Mouse (Mus musculus) stomach, postnatal 0 days (tissue): Measurements from ENCODE around the gene Tmbim6. TPM values are rescaled to one million over a fixed set of nuclear protein-coding genes. Genes with fewer than 3 reads are reported as not detected.

Experiments used
- ATAC-seq: fragments of 200-750 bp; cut with Nextera tagmentation; 2 replicates; pipeline ENCODE4 v1.8.0; 2017; ENCODE audit not compliant: low FRiP score, low TSS enrichment
- DNase-seq: peaks from one replicate; pipeline ENCODE4 v3.0.0-alpha.2; 2016; ENCODE audit warnings: low spot score
- H3K27ac ChIP-seq: fragments of 300-500 bp; sonication (generic); replicated peaks from 2 replicates; pipeline ENCODE4 v1.5.1; 2014; ENCODE audit warnings: mild to moderate bottlenecking, control low read depth
- H3K27me3 ChIP-seq: fragments of 300-500 bp; sonication (generic); 2 replicates; pipeline ENCODE4 v1.6.1; 2014; ENCODE audit warnings: low read length; ENCODE audit not compliant: control insufficient read depth, insufficient read depth
- H3K36me3 ChIP-seq: fragments of 300-500 bp; sonication (generic); 2 replicates; pipeline ENCODE4 v1.6.1; 2014; ENCODE audit warnings: low read length, mixed read lengths; ENCODE audit not compliant: control insufficient read depth, insufficient read depth
- H3K4me1 ChIP-seq: fragments of 300-500 bp; sonication (generic); replicated peaks from 2 replicates; pipeline ENCODE4 v1.6.1; 2014; ENCODE audit warnings: antibody characterized with exemption; ENCODE audit not compliant: control insufficient read depth, insufficient read depth
- H3K4me2 ChIP-seq: fragments of 300-500 bp; sonication (generic); replicated peaks from 2 replicates; pipeline ENCODE4 v1.6.1; 2014; ENCODE audit warnings: low read depth, mild to moderate bottlenecking, control low read depth, moderate library complexity
- H3K4me3 ChIP-seq: fragments of 300-500 bp; sonication (generic); 2 replicates; pipeline ENCODE4 v1.5.1; 2014; ENCODE audit warnings: low read depth, low read length, control low read depth
- H3K9ac ChIP-seq: fragments of 300-500 bp; sonication (generic); 2 replicates; pipeline ENCODE4 v1.6.1; 2014; ENCODE audit warnings: mild to moderate bottlenecking, low read length, control low read depth, mixed read lengths
- H3K9me3 ChIP-seq: fragments of 300-500 bp; sonication (generic); 2 replicates; pipeline ENCODE4 v1.6.1; 2016; ENCODE audit warnings: low read length; ENCODE audit not compliant: control insufficient read depth
- CTCF ChIP-seq: IDR thresholded peaks from 2 replicates; pipeline ENCODE4 v1.5.1; 2016; ENCODE audit warnings: antibody characterized with exemption, low read depth, mild to moderate bottlenecking, moderate library complexity
- EP300 ChIP-seq: optimal IDR thresholded peaks from 2 replicates; pipeline ENCODE3; 2016; ENCODE audit warnings: antibody characterized with exemption
- WGBS: fragments of 180-500 bp; shearing (Covaris S2); extraction: QIAGEN DNeasy Blood & Tissue Kit; methylation state at CpG from one replicate; pipeline ENCODE4 v1.1.7; 2014; 5-methylcytosine and 5-hydroxymethylcytosine counted together
- polyA plus RNA-seq: library from polyadenylated mRNA; unstranded; fragments of >200 nt; fragmentation: Nextera tagmentation; extraction: Ambion mirVana; gene quantifications from 2 replicates; pipeline ENCODE4 v1.2.1, GENCODE M21; 2015

Gene Tmbim6
- polyA plus RNA-seq, 1 experiment from 2014 or later: 469 TPM

DNA sequence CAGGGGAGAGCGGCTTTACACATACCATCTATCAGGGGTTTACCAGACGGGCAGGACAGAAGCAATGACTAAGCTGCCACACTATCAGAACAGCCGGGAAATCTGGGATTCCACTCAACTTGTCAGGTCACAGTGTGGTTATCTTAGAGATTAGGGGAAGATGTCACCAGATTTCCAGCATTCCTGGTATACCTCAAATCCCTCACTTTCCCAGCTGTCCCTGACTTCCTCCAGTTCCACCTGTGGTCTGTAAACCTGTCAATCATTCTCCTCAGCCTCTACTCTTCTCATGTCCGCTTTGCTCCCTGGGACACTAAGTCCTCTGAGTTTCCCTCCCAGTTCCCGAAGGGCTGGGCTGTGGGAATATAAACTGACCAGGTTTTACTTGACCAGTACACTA, 40.4 kb upstream of the Tmbim6 start:
- H3K27ac ChIP-seq: no peak overlapping the region
- H3K36me3 ChIP-seq: no peaks in the 10 kb centered on the region
- H3K9me3 ChIP-seq: no peaks in the 10 kb centered on the region
- whole genome bisulfite sequencing: 68% methylated on average over 5 of the region's 5 CpGs
- DNase-seq (no peak), ATAC-seq (no peak)
- H3K4me3 ChIP-seq: no peak overlapping the region
- H3K4me1 ChIP-seq: no peaks in the 10 kb centered on the region
- TF ChIP-seq EP300: no peak
- TF ChIP-seq CTCF: no peak
- H3K9ac ChIP-seq: no peak overlapping the region
- no peaks in the 10 kb centered on the region for H3K27me3 ChIP-seq
- H3K4me2 ChIP-seq: no peak overlapping the region

GRCm38 (mm10) chr15:99355660-99356059, 37.0 kb upstream of the Tmbim6 start:
- H3K9me3 ChIP-seq: no peaks in the 10 kb centered on the region
- no peaks in the 10 kb centered on the region for H3K27me3 ChIP-seq
- no peaks in the 10 kb centered on the region for H3K4me1 ChIP-seq
- no peak overlapping the region for H3K9ac ChIP-seq
- 75% methylated on average over 6 of the region's 6 CpGs for WGBS
- no peak overlapping the region for H3K4me3 ChIP-seq
- no peaks in the 10 kb centered on the region for H3K36me3 ChIP-seq
- no peak overlapping the region for H3K4me2 ChIP-seq
- no peak overlapping the region for H3K27ac ChIP-seq
- TF ChIP-seq CTCF (no peak), EP300 (no peak)
- no peak for ATAC-seq
- no peak for DNase-seq

DNA sequence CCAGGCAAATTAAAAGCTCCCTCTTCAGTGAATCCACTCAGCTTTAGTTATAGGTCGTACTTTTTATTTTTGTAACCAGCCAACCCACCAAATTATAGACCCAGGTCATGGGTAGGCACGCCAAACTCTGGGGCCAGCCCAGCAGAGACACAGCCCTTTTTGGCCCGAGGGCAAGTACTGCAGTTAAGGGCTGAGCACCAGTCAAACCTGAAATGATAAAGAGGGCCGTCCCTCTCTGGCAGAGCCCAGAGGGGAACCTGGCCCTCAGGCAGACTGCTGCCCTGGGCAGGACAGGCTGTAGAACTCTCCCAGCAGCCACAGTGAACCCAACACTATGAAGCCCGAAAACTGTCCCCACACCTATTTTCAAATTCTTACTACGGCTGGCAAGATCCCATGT, 36.2 kb upstream of the Tmbim6 start:
- TF ChIP-seq CTCF (no peak), EP300 (no peak)
- no peaks in the 10 kb centered on the region for H3K36me3 ChIP-seq
- WGBS: 55% methylated on average over 6 of the region's 6 CpGs
- H3K27me3 ChIP-seq: no peaks in the 10 kb centered on the region
- no peak overlapping the region for H3K9ac ChIP-seq
- DNase-seq (no peak), ATAC-seq (no peak)
- H3K4me2 ChIP-seq: no peak overlapping the region
- no peak overlapping the region for H3K27ac ChIP-seq
- no peak overlapping the region for H3K4me3 ChIP-seq
- H3K9me3 ChIP-seq: no peaks in the 10 kb centered on the region
- no peaks in the 10 kb centered on the region for H3K4me1 ChIP-seq

GRCm38 (mm10) chr15:99358952-99359351, 33.7 kb upstream of the Tmbim6 start:
- Histone ChIP-seq H3K9me3 (no peaks in the 10 kb centered on the region), H3K4me3 (no peak overlapping the region), H3K27me3 (no peaks in the 10 kb centered on the region), H3K27ac (no peak overlapping the region), H3K36me3 (no peaks in the 10 kb centered on the region), H3K4me2 (no peak overlapping the region), H3K9ac (no peak overlapping the region), H3K4me1 (no peaks in the 10 kb centered on the region)
- TF ChIP-seq EP300 (no peak), CTCF (no peak)
- ATAC-seq (no peak), DNase-seq (no peak)
- 64% methylated on average over 9 of the region's 9 CpGs for WGBS

GRCm38 (mm10) chr15:99364022-99364530, 28.6 kb upstream of the Tmbim6 start:
- TF ChIP-seq CTCF: no peak
- no peak for TF ChIP-seq EP300
- ATAC-seq: no peak
- Histone ChIP-seq H3K4me2 (no peak overlapping the region), H3K27me3 (no peaks in the 10 kb centered on the region), H3K9ac (no peak overlapping the region), H3K36me3 (no peaks in the 10 kb centered on the region), H3K4me1 (0 out of 2 replicates have a peak, but pooled peaks cover 2% of the 10 kb centered on the region), H3K27ac (no peak overlapping the region), H3K4me3 (no peak overlapping the region), H3K9me3 (no peaks in the 10 kb centered on the region)
- no peak for DNase-seq
- whole genome bisulfite sequencing: 61% methylated on average over 7 of the region's 7 CpGs

DNA sequence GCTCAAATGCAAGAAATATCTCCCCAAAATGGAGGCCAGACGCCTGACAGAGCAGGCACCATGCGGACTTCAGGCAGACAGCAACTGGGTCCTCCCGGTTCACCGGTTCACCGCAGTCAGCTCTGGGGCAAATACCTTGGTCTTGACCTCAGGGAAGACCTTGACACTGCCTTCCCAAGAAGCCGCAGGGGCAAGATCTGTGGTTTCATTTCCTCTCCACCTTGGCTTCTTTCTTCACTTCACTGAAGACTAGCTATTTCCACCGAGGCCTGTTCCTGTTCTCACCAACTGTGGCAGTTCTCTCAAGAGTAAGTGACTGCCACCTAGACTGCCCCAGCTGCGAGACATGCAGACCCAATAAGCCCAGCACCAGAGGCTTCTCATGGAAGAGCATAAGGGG, 27.8 kb upstream of the Tmbim6 start:
- Histone ChIP-seq H3K27ac (no peak overlapping the region), H3K9ac (no peak overlapping the region), H3K4me2 (no peak overlapping the region), H3K36me3 (no peaks in the 10 kb centered on the region), H3K9me3 (no peaks in the 10 kb centered on the region), H3K27me3 (no peaks in the 10 kb centered on the region), H3K4me3 (no peak overlapping the region), H3K4me1 (0 out of 2 replicates have a peak, but pooled peaks cover 3% of the 10 kb centered on the region)
- no peak for DNase-seq
- 75% methylated on average over 8 of the region's 8 CpGs for WGBS
- ATAC-seq: no peak
- TF ChIP-seq CTCF: no peak
